Mouse (Mus musculus) ES-Bruce4 (cell line): Measurements from ENCODE around the gene Olfr592.

Source experiments
- CTCF ChIP-seq: IDR thresholded peaks from one replicate; pipeline ENCODE4 v1.8.1; 2011; ENCODE audit warnings: low read depth, low read length
- POLR2A ChIP-seq: IDR thresholded peaks from one replicate; pipeline ENCODE4 v1.8.1; 2011; ENCODE audit warnings: low read length; ENCODE audit not compliant: insufficient read depth

DNA sequence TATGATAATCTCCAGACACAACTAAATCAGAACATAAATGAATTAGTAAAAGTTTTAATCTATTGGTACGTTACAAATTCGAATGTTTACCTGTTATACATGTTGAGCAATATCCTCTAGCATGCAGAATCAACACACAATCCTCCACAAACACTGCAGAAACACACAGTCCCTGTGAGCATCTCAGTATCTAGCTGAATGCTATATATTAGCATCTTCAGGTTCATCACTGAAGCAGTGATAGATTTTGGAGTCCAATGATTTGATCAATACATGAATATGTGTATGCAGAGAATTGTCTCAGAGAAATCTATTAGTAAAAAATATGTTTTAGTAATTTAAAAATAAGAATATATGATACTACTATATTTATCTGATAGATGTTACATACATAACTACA, 28.3 kb upstream of the Olfr592 start, which contains the start of gene Olfr589:
- TF ChIP-seq CTCF: no peak
- TF ChIP-seq POLR2A: no peak
